Mouse (Mus musculus): ENCODE data around the gene Fam71e1.

- TF ChIP-seq CTCF (IDR thresholded peaks at IDR 0.05; ENCODE audit: borderline replicate concordance, insufficient read depth, low read length), result no peak
- TF ChIP-seq POLR2A (IDR thresholded peaks at IDR 0.05; ENCODE audit: low read depth, low read length), result no peak
Measured at GRCm38 (mm10) chr7:44535657-44536589, 39.5 kb downstream of the Fam71e1 start.

All from embryonic fibroblast, embryonic 13.5 days (primary cell).